Mouse (Mus musculus) heart, embryonic 11.5 days (tissue): ENCODE measurements around the gene Apol9a. TPM values are rescaled to one million over a fixed set of nuclear protein-coding genes. Genes with fewer than 3 reads are reported as not detected.
A peak's percentile ranks its signal among the peaks of the same experiment; 100 is the strongest.

Experiments used
- ATAC-seq: fragments of 200-750 bp; cut with Nextera tagmentation; replicated peaks from 2 replicates; pipeline ENCODE4 v1.8.0; 2017; ENCODE audit warnings: moderate library complexity; ENCODE audit not compliant: insufficient number of reproducible peaks, low FRiP score, low TSS enrichment
- H3K27ac ChIP-seq: fragments of 300-500 bp; sonication (generic); 2 replicates; pipeline ENCODE4 v1.5.1; 2014; ENCODE audit warnings: mild to moderate bottlenecking, low read depth, low read length
- H3K27me3 ChIP-seq: fragments of 300-500 bp; sonication (generic); 2 replicates; pipeline ENCODE4 v1.6.1; 2014; ENCODE audit warnings: mild to moderate bottlenecking, low read length, mixed read lengths; ENCODE audit not compliant: control insufficient read depth, insufficient read depth
- H3K36me3 ChIP-seq: fragments of 300-500 bp; sonication (generic); 2 replicates; pipeline ENCODE4 v1.6.1; 2014; ENCODE audit warnings: mild to moderate bottlenecking, low read length, moderate library complexity, mixed read lengths; ENCODE audit not compliant: control insufficient read depth, insufficient read depth
- H3K4me1 ChIP-seq: fragments of 300-500 bp; sonication (generic); 2 replicates; pipeline ENCODE4 v1.6.1; 2014; ENCODE audit warnings: low read length; ENCODE audit not compliant: control insufficient read depth, insufficient read depth
- H3K4me2 ChIP-seq: fragments of 300-500 bp; sonication (generic); 2 replicates; pipeline ENCODE4 v1.6.1; 2014; ENCODE audit warnings: mild to moderate bottlenecking, moderate library complexity
- H3K4me3 ChIP-seq: fragments of 300-500 bp; sonication (generic); 2 replicates; pipeline ENCODE4 v1.5.1; 2014; ENCODE audit warnings: low read depth, low read length
- H3K9ac ChIP-seq: fragments of 300-500 bp; sonication (generic); 2 replicates; pipeline ENCODE4 v1.6.1; 2014; ENCODE audit warnings: mild to moderate bottlenecking, low read depth, low read length, moderate library complexity
- H3K9me3 ChIP-seq: fragments of 300-500 bp; sonication (generic); replicated peaks from 2 replicates; pipeline ENCODE4 v1.6.1; 2016; ENCODE audit warnings: low read length; ENCODE audit not compliant: control insufficient read depth
- WGBS: fragments of 180-500 bp; shearing (Covaris S2); extraction: QIAGEN DNeasy Blood & Tissue Kit; methylation state at CpG from one replicate; pipeline ENCODE4 v1.1.7; 2014; ENCODE audit not compliant: insufficient replicate concordance; 5-methylcytosine and 5-hydroxymethylcytosine counted together
- polyA plus RNA-seq: library from polyadenylated mRNA; unstranded; fragments of >200 nt; fragmentation: Nextera tagmentation; extraction: Ambion mirVana; gene quantifications from 2 replicates; pipeline ENCODE4 v1.2.1, GENCODE M21; 2014

The Apol9a gene
- polyA plus RNA-seq, 1 experiment from 2014 or later: 0.52 TPM

DNA sequence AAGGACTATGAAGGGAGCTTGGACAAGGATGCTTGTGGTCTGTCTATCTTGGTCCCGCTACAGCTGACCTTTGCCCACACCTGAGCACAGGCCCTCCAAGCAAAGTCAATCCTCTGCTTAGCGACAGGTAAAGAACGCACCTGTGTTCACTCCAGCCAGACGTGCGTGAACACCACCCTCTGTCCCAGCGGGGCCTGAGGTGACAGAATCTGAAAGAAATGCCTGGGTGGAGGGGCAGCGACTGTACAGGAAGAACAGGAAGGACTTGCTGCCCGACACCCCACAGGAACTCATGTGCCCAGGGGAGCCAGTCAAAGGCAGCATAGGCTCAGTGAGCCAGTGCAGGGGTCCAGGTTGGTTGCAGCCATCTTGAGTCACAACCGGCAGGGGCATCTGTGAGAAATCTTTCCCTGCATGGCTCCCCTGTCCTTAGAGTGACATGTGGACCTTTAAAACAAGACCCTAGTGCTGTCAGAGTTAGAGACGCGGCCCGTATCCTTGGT is 42.1 kb downstream of the Apol9a start:
- Histone ChIP-seq H3K36me3 (no peaks in the 10 kb centered on the region), H3K4me2 (no peak overlapping the region), H3K9ac (peak overlapping the region; percentile 66; the same call in 1 of the 2 replicates), H3K27ac (no peak overlapping the region), H3K4me1 (peaks cover 11% of the 10 kb centered on the region; the same call in 1 of the 2 replicates), H3K27me3 (no peaks in the 10 kb centered on the region; the same call in 1 of the 2 replicates), H3K4me3 (no peak overlapping the region), H3K9me3 (no peaks in the 10 kb centered on the region)
- ATAC-seq: 0 out of 2 replicates have a peak, but pooled peaks have one; percentile 28
- 81% methylated on average over 12 of the region's 12 CpGs for WGBS

DNA sequence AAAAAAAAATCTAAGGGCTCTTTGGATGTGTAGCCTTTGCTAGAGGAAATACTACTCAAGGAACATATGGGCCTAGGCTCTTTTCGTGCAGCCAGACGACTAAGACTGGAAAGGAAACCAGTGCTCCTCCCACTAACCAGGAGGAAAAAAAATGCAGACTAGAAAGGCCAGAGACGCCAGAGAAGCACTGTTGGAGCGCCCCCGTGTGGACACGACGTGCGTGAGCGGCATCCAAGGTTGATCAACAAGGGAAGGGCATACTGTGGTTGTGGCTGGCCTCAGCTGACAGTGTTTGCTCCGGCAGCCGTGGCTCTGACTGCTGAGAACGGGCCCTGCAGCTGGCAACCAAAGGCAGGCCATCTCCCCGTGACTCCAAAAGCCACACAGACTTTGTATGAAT is 42.8 kb downstream of the Apol9a start:
- H3K9me3 ChIP-seq: no peaks in the 10 kb centered on the region
- ATAC-seq: 0 out of 2 replicates have a peak, but pooled peaks have one; percentile 45
- no peaks in the 10 kb centered on the region; the same call in 1 of the 2 replicates for H3K27me3 ChIP-seq
- 2% methylated on average over 13 of the region's 13 CpGs for WGBS
- peak overlapping the region; percentile 53 for H3K4me2 ChIP-seq
- peak overlapping the region; percentile 37; the same call in 1 of the 2 replicates for H3K27ac ChIP-seq
- peak overlapping the region; percentile 12; the same call in 1 of the 2 replicates for H3K4me3 ChIP-seq
- no peaks in the 10 kb centered on the region for H3K36me3 ChIP-seq
- H3K4me1 ChIP-seq: peaks cover 11% of the 10 kb centered on the region; the same call in 1 of the 2 replicates
- H3K9ac ChIP-seq: peak overlapping the region; percentile 66

DNA sequence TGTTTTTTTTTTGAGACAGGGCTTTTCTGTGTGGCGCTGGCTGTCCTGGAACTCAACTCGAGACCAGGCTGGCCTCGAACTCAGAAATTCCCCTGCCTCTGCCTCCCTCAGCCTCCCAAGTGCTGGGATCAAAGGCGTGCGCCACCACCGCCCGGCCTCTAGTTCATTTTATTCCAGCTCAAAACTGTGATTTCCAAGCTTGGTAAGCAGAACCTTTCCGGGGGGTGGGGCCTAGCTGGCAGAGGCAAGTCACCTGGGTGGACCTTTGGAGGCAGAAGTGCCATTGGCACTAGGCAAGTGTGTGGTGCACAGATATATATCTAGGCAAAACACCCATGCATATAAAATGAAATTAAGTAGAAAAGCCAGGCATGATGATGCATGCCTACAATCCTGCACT is 43.4 kb downstream of the Apol9a start:
- Histone ChIP-seq H3K36me3 (no peaks in the 10 kb centered on the region), H3K9me3 (no peaks in the 10 kb centered on the region), H3K4me2 (no peak overlapping the region; the same call in 1 of the 2 replicates), H3K27me3 (no peaks in the 10 kb centered on the region), H3K4me1 (peaks cover 11% of the 10 kb centered on the region; the same call in 1 of the 2 replicates), H3K4me3 (no peak overlapping the region), H3K9ac (no peak overlapping the region), H3K27ac (peak overlapping the region; percentile 37; the same call in 1 of the 2 replicates)
- no peak for ATAC-seq
- 35% methylated on average over 8 of the region's 8 CpGs for WGBS

DNA sequence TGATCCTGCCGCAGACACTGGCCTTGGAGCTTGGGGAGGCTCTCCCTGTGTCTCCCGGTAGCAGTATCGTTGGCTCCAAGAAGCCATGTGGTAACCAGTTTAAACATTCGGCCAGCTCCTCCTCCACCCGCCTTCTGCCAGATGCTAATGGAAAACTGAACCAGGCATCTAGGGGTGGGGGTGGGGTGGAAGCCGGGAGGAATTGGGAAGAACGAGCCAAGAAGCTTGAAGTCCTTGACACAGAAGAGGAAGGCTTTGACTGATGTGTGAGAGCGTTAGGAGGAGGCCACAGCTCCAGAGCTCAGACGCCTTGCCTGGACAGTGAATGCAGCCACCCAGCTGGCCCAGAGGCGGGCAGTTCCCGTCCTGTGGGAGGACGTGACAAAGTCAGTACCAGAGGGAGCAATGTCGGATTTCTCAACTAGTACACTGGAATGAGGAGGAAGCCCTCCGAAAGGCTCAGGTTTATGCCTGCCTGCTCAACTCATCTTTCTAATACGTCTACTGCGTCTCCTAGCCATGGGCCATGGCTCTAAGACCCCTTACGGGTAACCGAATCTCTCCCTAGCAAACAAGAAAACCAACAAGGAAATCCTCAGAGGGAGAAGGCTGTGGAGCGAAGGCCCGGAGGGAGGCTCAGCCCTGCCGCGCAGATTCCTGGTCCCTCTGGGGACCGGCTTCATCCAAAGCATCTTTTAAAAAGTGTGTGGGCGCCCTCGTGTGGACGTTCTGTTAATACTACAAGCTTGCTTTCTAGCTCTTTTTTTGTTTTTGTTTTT is 44.0 kb downstream of the Apol9a start:
- Histone ChIP-seq H3K27ac (peak overlapping the region; percentile 76), H3K27me3 (no peaks in the 10 kb centered on the region), H3K4me2 (peak overlapping the region; percentile 65), H3K9me3 (no peaks in the 10 kb centered on the region), H3K9ac (peak overlapping the region; percentile 67), H3K4me1 (peaks cover 11% of the 10 kb centered on the region; the same call in 1 of the 2 replicates), H3K36me3 (no peaks in the 10 kb centered on the region), H3K4me3 (peak overlapping the region; percentile 32)
- WGBS: under 1% methylated on average over 26 of the region's 26 CpGs
- ATAC-seq: 0 out of 2 replicates have a peak, but pooled peaks have one; percentile 31

DNA sequence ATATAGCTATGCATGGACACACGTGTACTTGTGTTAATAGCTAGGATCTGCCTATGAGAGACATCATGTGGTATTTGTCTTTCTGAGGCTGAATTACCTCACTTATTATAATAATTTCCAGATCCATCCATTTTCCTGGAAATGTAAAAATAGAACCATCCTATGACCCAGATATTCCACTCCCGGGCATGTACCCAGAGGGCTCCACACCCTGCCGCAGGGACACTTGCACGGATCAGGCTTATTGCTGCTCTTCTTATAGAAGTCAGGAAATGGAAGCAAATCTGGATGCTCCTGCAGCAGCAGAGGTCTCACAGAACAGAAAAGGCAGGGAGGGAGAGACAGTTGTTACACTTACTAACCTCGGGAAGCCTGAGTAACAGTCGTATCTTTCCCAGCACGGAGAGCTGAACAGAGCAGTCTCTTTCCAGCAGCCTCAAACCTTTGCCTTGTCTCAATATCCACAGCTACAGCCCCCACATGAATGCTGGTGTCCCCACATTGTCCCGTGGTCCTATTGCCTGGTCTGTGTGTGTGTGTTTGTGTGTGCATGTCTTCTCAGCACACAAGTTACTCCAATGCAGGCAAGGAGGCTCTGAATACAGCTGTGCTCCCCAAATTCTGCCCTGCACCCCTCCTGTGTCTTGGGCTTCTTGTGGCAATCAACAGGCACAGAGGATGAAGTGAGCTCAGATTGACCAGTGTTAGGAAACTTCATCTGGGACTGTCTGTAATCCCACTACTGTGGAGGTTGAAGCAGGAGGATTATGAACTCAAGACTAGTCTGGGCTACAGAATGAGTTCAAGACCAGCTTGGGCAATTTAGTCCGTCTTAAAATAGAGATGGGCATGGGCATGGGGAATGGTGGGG is 45.0 kb downstream of the Apol9a start:
- Histone ChIP-seq H3K4me2 (peak overlapping the region; percentile 65), H3K27me3 (no peaks in the 10 kb centered on the region), H3K36me3 (no peaks in the 10 kb centered on the region), H3K27ac (0 out of 2 replicates have a peak overlapping the region, but pooled peaks have one; percentile 76), H3K9me3 (no peaks in the 10 kb centered on the region), H3K4me3 (no peak overlapping the region), H3K4me1 (peaks cover 13% of the 10 kb centered on the region; the same call in 1 of the 2 replicates), H3K9ac (no peak overlapping the region)
- ATAC-seq: no peak
- WGBS: 45% methylated on average over 9 of the region's 9 CpGs

DNA sequence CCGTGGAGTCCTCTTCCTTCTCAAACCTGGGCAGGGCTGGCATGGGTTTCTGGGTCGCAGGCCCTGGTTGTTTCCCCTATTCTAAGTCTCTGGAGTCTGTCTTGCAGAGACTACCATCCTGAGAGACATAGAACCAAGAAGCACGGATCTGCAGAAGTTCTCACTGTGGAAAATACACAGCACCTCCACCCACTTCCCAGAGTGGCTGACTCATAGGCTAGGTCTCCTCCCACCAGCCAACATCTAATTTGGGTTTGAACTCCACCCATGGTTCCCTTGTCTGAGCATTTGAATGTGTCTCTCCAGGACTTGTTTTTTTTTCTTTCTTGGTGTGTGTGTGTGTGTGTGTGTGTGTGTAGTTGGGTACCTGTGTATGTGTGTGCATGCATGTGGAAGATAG is 46.9 kb downstream of the Apol9a start:
- no peak for ATAC-seq
- H3K27ac ChIP-seq: no peak overlapping the region
- 63% methylated on average over 3 of the region's 3 CpGs for WGBS

DNA sequence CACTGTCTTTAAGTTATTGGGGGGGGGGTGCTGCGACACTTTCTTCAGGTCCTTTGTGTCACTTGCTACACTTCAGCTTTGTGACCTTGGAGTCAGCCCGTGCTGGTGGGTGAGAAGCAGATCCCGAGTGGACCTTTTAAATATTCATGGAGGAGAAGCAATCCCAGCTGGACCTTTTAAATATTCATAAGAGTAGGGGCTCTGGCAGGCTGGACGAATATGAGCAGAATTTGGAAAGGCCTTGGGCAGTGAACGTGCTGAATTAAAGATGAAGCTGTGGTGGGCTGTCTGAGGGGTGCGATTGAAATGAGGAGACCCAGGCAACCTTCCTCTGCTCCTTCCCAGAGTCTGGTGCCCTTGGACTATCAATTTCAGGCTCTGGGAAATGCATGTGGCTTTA is 47.4 kb downstream of the Apol9a start:
- Histone ChIP-seq H3K9me3 (no peaks in the 10 kb centered on the region), H3K27ac (no peak overlapping the region)

More for the DNA sequence above, 46.9 kb downstream of the Apol9a start:
- no peak overlapping the region for H3K4me2 ChIP-seq
- no peaks in the 10 kb centered on the region for H3K9me3 ChIP-seq
- H3K4me1 ChIP-seq: peaks cover 13% of the 10 kb centered on the region; the same call in 1 of the 2 replicates
- H3K9ac ChIP-seq: no peak overlapping the region
- no peak overlapping the region for H3K4me3 ChIP-seq
- H3K27me3 ChIP-seq: no peaks in the 10 kb centered on the region
- H3K36me3 ChIP-seq: no peaks in the 10 kb centered on the region

DNA sequence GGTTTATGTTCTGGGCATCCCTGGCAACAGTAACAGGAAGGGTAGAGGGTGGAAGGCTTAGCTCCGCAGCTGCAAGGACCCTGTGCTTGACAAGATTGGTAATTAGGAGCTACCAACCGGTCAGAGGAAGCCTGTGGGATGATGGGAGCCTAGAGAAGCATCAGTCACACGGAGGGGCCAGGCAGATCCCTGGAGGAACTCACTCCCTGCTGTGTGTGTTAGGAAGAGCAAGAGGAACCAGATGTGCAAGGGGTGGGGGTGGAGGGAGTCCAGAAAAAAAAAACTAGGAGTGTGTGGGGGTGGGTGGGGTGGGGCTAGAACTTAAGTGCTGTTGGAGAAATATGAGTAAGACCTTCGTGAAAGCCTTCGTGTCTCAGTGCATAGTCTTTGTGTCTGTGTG is 48.0 kb downstream of the Apol9a start:
- no peak overlapping the region for H3K9ac ChIP-seq
- no peaks in the 10 kb centered on the region for H3K9me3 ChIP-seq
- WGBS: 21% methylated on average over 5 of the region's 5 CpGs
- H3K36me3 ChIP-seq: no peaks in the 10 kb centered on the region
- no peak for ATAC-seq
- no peaks in the 10 kb centered on the region for H3K27me3 ChIP-seq
- peaks cover 20% of the 10 kb centered on the region; the same call in 1 of the 2 replicates for H3K4me1 ChIP-seq
- no peak overlapping the region for H3K27ac ChIP-seq
- no peak overlapping the region for H3K4me3 ChIP-seq
- no peak overlapping the region for H3K4me2 ChIP-seq

More for the DNA sequence above, 47.4 kb downstream of the Apol9a start:
- no peak overlapping the region for H3K4me2 ChIP-seq
- H3K4me1 ChIP-seq: peaks cover 18% of the 10 kb centered on the region; the same call in 1 of the 2 replicates
- WGBS: 46% methylated on average over 6 of the region's 6 CpGs
- H3K4me3 ChIP-seq: no peak overlapping the region
- no peak overlapping the region for H3K9ac ChIP-seq
- ATAC-seq: no peak
- H3K36me3 ChIP-seq: no peaks in the 10 kb centered on the region
- H3K27me3 ChIP-seq: no peaks in the 10 kb centered on the region
